Mouse (Mus musculus): ENCODE measurements around the gene Fbxo39. TPM values are rescaled to one million over a fixed set of nuclear protein-coding genes. Genes with fewer than 3 reads are reported as not detected.

The Fbxo39 gene
- total and polyA plus RNA-seq, 3 experiments: not detected

DNA sequence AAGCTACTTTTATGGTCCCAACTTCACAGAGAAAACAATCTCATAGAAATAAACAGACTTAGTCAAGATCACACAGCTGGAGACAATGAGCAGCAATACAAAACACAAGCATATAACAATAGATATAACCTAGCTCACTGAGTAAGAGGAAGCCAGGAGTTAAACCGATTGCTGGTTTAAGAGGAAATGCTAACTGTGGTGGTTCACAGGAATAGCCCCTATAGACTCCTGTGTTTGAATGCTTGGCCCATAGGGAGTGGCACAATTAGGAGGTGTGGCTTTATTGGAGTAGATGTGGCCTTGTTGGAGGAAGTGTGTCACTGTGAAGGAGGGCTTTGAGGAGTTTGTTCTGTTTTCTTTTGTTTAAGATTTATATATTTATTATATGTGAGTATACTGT is 38.0 kb downstream of the Fbxo39 start:
- Histone ChIP-seq H3K36me3 (ENCODE audit: control insufficient read depth in 1 of 2, insufficient read depth in 2 of 2, low read length in 2 of 2) (0 out of 4 replicates have a peak, but pooled peaks cover 0 to 2% of the 10 kb centered on the region in 2 experiments), H3K4me1 (ENCODE audit: control insufficient read depth in 1 of 2, insufficient read depth in 2 of 2, low read length in 2 of 2) (peaks cover 2 to 10% of the 10 kb centered on the region in 2 experiments; a peak in 3 of 4 replicates), H3K4me3 (ENCODE audit: control insufficient read depth in 1 of 2, insufficient read depth in 1 of 2, low read depth in 2 of 2, low read length in 2 of 2) (peak overlapping the region in 1 of 2 experiments; percentile 28; a peak in 1 of 4 replicates), H3K27me3 (ENCODE audit: control insufficient read depth in 1 of 2, insufficient read depth in 2 of 2, low read length in 2 of 2) (no peaks in the 10 kb centered on the region), H3K9me3 (replicated peaks; ENCODE audit: insufficient read depth, low read length) (no peaks in the 10 kb centered on the region), H3K9ac (ENCODE audit: control insufficient read depth, low read depth, low read length, poor library complexity, severe bottlenecking) (no peak overlapping the region), H3K27ac (ENCODE audit: control insufficient read depth, low read depth, low read length) (no peak overlapping the region), H3K79me2 (ENCODE audit: control insufficient read depth, insufficient read depth, low read length, poor library complexity) (no peaks in the 10 kb centered on the region)
- peak; percentile 86 for DNase-seq (ENCODE audit: low read depth, low spot score)
- TF ChIP-seq RCOR1 (IDR thresholded peaks at IDR 0.05; ENCODE audit: low read depth, low read length) (no peak), RAD21 (IDR thresholded peaks at IDR 0.05; ENCODE audit: low read depth, low read length) (no peak; the same call in 1 of the 2 replicates), NELFE (IDR thresholded peaks at IDR 0.05; ENCODE audit: low read depth, low read length) (peak; percentile 27; the same call in 1 of the 2 replicates), MEF2A (IDR thresholded peaks at IDR 0.05; ENCODE audit: extremely low read depth, insufficient replicate concordance, low read depth, low read length, poor library complexity, severe bottlenecking) (no peak), POLR2A (IDR thresholded peaks at IDR 0.05; ENCODE audit: control insufficient read depth in 1 of 2, insufficient read depth in 1 of 2, low read depth in 1 of 2, low read length in 2 of 2, poor library complexity in 1 of 2) (0 out of 4 replicates have a peak, but pooled peaks of 1 of the 2 experiments have one; percentile 21), MYB (IDR thresholded peaks at IDR 0.05; ENCODE audit: low read depth, low read length) (0 out of 2 replicates have a peak, but pooled peaks have one; percentile 29), TBP (IDR thresholded peaks at IDR 0.05; ENCODE audit: low read depth, low read length) (peak; percentile 56), EP300 (IDR thresholded peaks at IDR 0.05; ENCODE audit: low read depth in 1 of 2, low read length in 2 of 2) (peak; percentile 34 to 43; a peak in 2 of 4 replicates), ELF1 (IDR thresholded peaks at IDR 0.05; ENCODE audit: low read depth, low read length) (peak; percentile 49; the same call in 1 of the 2 replicates), ZKSCAN1 (IDR thresholded peaks at IDR 0.05; ENCODE audit: low read depth, low read length) (no peak), KAT2A (conservative IDR thresholded peaks at IDR 0.05; ENCODE audit: low read depth, low read length) (no peak), SMC3 (IDR thresholded peaks at IDR 0.05; ENCODE audit: low read depth, low read length) (peak; percentile 29; the same call in 1 of the 2 replicates), HCFC1 (IDR thresholded peaks at IDR 0.05; ENCODE audit: low read depth, low read length) (no peak), ZC3H11A (IDR thresholded peaks at IDR 0.05; ENCODE audit: low read depth, low read length) (no peak), E2F4 (IDR thresholded peaks at IDR 0.05; ENCODE audit: borderline replicate concordance, low read depth, low read length) (no peak), TCF12 (IDR thresholded peaks at IDR 0.05; ENCODE audit: low read depth, low read length) (0 out of 2 replicates have a peak, but pooled peaks have one; percentile 38)

DNA sequence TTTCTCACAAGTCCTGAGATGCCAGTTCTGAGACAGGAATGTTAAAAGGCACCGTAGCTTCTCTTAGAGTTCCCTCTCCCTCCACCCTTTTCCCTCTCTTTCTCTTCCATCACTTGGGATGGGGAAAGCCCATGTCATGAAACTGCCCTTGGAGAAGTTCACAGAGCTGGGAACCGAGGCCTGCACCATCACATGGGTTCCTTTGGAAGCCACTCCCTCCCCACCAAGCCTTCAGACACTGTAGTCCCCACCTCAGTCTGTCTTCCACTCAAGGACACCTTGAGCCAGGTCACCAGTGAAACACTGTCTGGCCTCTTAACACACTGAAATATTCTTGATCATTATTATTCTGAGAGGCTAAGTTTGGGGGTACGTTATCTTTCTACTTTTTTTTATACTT is 38.9 kb downstream of the Fbxo39 start:
- Histone ChIP-seq H3K27ac (ENCODE audit: control insufficient read depth, low read depth, low read length) (no peak overlapping the region), H3K79me2 (ENCODE audit: control insufficient read depth, insufficient read depth, low read length, poor library complexity) (no peaks in the 10 kb centered on the region), H3K4me3 (ENCODE audit: control insufficient read depth in 1 of 2, insufficient read depth in 1 of 2, low read depth in 2 of 2, low read length in 2 of 2) (no peak overlapping the region), H3K27me3 (ENCODE audit: control insufficient read depth in 1 of 2, insufficient read depth in 2 of 2, low read length in 2 of 2) (no peaks in the 10 kb centered on the region), H3K4me1 (ENCODE audit: control insufficient read depth in 1 of 2, insufficient read depth in 2 of 2, low read length in 2 of 2) (peaks cover 2 to 10% of the 10 kb centered on the region in 2 experiments; a peak in 3 of 4 replicates), H3K9ac (ENCODE audit: control insufficient read depth, low read depth, low read length, poor library complexity, severe bottlenecking) (no peak overlapping the region), H3K9me3 (replicated peaks; ENCODE audit: insufficient read depth, low read length) (no peaks in the 10 kb centered on the region), H3K36me3 (ENCODE audit: control insufficient read depth in 1 of 2, insufficient read depth in 2 of 2, low read length in 2 of 2) (0 out of 4 replicates have a peak, but pooled peaks cover 0 to 2% of the 10 kb centered on the region in 2 experiments)
- no peak for TF ChIP-seq MAZ (IDR thresholded peaks at IDR 0.05; ENCODE audit: low read depth, low read length)
- TF ChIP-seq USF2 (IDR thresholded peaks at IDR 0.05; ENCODE audit: borderline replicate concordance in 1 of 2, insufficient read depth in 1 of 2, low read depth in 1 of 2, low read length in 2 of 2): no peak
- TF ChIP-seq MYC (IDR thresholded peaks at IDR 0.05; ENCODE audit: low read depth, low read length): no peak
- no peak for TF ChIP-seq MXI1 (IDR thresholded peaks at IDR 0.05; ENCODE audit: low read depth, low read length)
- TF ChIP-seq SMC3 (IDR thresholded peaks at IDR 0.05; ENCODE audit: low read depth, low read length): no peak
- no peak for TF ChIP-seq MYB (IDR thresholded peaks at IDR 0.05; ENCODE audit: low read depth, low read length)
- no peak for TF ChIP-seq RCOR1 (IDR thresholded peaks at IDR 0.05; ENCODE audit: low read depth, low read length)
- no peak for TF ChIP-seq CHD2 (IDR thresholded peaks at IDR 0.05; ENCODE audit: low read length)
- TF ChIP-seq CHD1 (IDR thresholded peaks at IDR 0.05; ENCODE audit: low read depth, low read length): no peak
- no peak for TF ChIP-seq GATA1 (IDR thresholded peaks at IDR 0.05; ENCODE audit: low read depth, low read length)
- no peak for TF ChIP-seq POLR2A (IDR thresholded peaks at IDR 0.05; ENCODE audit: control insufficient read depth in 1 of 2, insufficient read depth in 1 of 2, low read depth in 1 of 2, low read length in 2 of 2, poor library complexity in 1 of 2)
- TF ChIP-seq ELF1 (IDR thresholded peaks at IDR 0.05; ENCODE audit: low read depth, low read length): no peak
- no peak for TF ChIP-seq POLR2AphosphoS5 (IDR thresholded peaks at IDR 0.05; ENCODE audit: borderline replicate concordance, low read depth, low read length)
- no peak for TF ChIP-seq TBP (IDR thresholded peaks at IDR 0.05; ENCODE audit: low read depth, low read length)
- no peak for DNase-seq (ENCODE audit: low read depth, low spot score)
